Mouse (Mus musculus) testis, adult 10 weeks (tissue): ENCODE measurements around the gene Csmd2. TPM values are rescaled to one million over a fixed set of nuclear protein-coding genes. Genes with fewer than 3 reads are reported as not detected.

Experiments used
- polyA plus RNA-seq: library from polyadenylated mRNA; stranded (reverse); fragments of 350-450 nt; fragmentation: Illumina TruSeq; extraction: RNeasy Lipid Tissue Mini Kit (QIAGEN cat#74804); gene quantifications from one replicate; pipeline ENCODE4 v1.2.3, GENCODE M21; 2014; ENCODE audit warnings: low read depth, low replicate concordance

The Csmd2 gene
- 0.35 TPM for polyA plus RNA-seq

GRCm38 (mm10) chr4:127987784-127988455, at the start of gene Csmd2:
Gene Csmd2, plus strand, starts transcription at chr4:127987857.

GRCm38 (mm10) chr4:127970901-127971868, 16.5 kb upstream of the Csmd2 start, which contains the start of gene CK137956:
Gene CK137956, minus strand, starts transcription at chr4:127970951.

GRCm38 (mm10) chr4:128260907-128261560, 273.4 kb downstream of the Csmd2 start, which contains the start of gene Hmgb4:
Gene Hmgb4, minus strand, starts transcription at chr4:128260957.

GRCm38 (mm10) chr4:128609925-128610402, 622.3 kb downstream of the Csmd2 start, which contains the start of gene Zscan20:
Gene Zscan20, minus strand, starts transcription at chr4:128610098.

Other genes starting within 250 kb of the Csmd2 start
- gene CK137956, start 16.9 kb upstream of the Csmd2 start, polyA plus RNA-seq, result 12.9 TPM